Mouse (Mus musculus): ENCODE results near the gene Inpp5b.

DNA sequence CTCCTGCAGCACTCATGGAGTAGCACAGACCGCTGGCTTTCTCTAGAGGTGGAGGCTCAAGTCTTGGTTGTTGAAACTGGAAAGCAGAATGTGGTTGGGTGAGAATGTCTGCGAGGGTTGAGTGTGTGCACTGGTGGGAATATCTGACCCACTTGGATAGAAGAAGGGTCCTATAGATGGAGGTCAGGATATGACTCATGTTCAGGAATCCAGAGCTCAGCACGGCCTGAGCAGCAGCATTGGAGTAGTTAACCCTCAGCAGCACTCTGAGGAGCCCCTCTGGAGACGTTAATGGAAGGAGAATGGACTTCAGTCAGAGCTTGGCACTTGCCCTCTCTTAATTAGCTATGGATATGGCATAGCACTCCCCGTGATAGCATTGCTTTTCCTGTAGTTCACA lies 88.0 kb downstream of the Inpp5b start:
- TF ChIP-seq SRF (IDR thresholded peaks at IDR 0.05; ENCODE audit: control insufficient read depth, insufficient read length, low read depth), result no peak
- no peak for TF ChIP-seq MAX (IDR thresholded peaks at IDR 0.05; ENCODE audit: low read depth)
- no peak for TF ChIP-seq POLR2A (IDR thresholded peaks at IDR 0.05; ENCODE audit: insufficient read length, low read depth)
- no peak for TF ChIP-seq USF1 (IDR thresholded peaks at IDR 0.05; ENCODE audit: low read depth)
- no peak for TF ChIP-seq TCF12 (IDR thresholded peaks at IDR 0.05; ENCODE audit: insufficient read depth, poor library complexity, severe bottlenecking)
- TF ChIP-seq E2F4 (IDR thresholded peaks at IDR 0.05; ENCODE audit: insufficient read depth), result no peak
- TF ChIP-seq POLR2AphosphoS2 (IDR thresholded peaks at IDR 0.05; ENCODE audit: insufficient read length, low read depth), result no peak
- no peak for TF ChIP-seq TCF3 (IDR thresholded peaks at IDR 0.05; ENCODE audit: insufficient read length, low read depth)
- TF ChIP-seq CEBPB (IDR thresholded peaks at IDR 0.05; ENCODE audit: insufficient read depth, poor library complexity, severe bottlenecking), result no peak
- TF ChIP-seq MYOG (IDR thresholded peaks at IDR 0.05; ENCODE audit: control insufficient read depth in 1 of 3, insufficient read depth in 1 of 3, insufficient read length in 2 of 3, low read depth in 2 of 3), result no peak

Data from myocyte (in vitro differentiated cells).